Mouse (Mus musculus) fibroblast of lung, adult 2 months (primary cell): ENCODE measurements around the gene Hspa8.

Source experiments
- DNase-seq: peaks from one replicate; pipeline ENCODE4 v3.0.0-alpha.2; 2011; ENCODE audit warnings: low read depth

Gene Hspa8

DNA sequence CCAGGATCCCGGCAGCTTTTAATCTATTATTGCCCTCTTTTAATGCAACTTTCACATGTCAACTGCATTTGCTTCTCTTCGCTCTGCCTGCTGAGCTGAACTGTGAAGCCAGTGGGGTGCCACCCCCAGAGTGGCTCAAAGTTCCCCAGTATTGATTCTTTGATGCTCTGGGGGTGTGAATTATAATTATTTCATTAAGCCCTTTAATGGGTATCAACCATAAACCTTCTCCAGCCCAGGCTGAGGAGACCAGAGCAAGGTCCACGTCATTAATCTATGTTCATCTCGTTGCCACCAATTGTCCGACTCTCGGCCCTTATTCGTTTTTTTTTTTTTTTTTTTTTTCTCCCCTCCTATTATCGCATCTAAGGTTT is 8.1 kb downstream of the Hspa8 start:
- DNase-seq = no peak

DNA sequence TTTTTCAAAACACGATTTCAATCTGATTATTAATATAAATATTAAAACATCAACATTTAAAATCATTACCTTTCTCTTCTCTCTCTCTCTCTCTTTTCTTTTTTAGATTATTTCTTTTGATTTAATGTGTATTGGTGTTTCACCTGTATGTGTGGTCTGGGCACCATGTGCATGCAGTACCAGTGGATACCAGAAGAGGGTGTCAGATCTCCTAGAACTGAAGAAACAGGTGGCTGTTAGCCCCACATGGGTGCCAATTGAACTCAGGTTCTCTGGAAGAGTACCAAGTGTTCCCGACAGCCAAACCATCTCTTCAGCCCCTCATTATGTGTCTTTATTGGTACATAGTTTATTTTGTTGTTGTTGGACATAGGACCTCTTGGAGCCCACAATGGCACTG is 11.1 kb downstream of the Hspa8 start:
- no peak for DNase-seq

DNA sequence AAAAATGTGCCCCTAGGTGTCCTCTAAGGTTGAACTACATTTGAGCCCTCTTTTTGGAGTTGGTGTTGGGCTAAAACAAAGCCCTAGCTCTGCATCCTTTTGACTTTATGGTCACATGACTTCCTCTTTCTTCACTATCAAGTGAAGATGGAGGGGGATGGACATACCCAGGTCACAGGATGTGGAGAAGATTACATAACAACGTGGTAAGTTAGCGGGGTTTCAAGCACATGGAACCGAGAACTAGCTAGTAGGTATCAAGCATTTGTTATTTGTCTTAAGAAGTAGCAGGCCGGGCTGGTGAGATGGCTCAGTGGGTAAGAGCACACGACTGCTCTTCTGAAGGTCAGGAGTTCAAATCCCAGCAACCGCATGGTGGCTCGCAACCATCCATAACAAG is 13.3 kb downstream of the Hspa8 start:
- no peak for DNase-seq

DNA sequence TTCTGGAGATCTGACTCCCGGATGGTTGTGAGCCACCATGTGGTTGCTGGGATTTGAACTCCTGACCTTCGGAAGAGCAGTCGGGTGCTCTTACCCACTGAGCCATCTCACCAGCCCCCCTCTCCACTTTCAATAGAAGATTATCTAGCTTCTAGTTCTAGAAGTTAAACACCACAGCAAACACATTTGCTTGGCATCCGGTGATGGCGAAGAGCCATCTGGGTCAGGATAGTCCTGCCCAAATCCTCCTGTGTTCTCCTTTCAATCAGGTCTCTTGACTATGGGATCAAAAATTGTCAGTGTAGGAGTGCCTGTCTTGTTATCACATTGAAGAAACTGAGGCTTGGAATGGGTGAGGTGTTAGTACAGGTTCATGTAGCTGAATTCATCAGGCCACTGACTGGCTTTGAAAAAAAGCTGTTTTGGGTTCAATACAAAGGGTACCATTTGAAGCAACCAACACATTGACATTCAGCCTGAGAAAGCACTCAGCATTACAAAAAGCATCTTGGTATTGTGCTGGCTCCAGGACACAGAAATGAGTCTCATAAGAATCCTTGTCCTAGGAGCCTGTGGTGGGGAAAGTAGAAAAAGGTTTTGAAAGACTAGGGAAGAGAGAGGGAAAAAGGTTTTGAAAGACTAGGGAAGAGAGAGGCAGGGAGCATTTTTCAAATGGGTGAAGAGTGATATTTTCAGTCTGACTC is 16.7 kb downstream of the Hspa8 start:
- DNase-seq = no peak

DNA sequence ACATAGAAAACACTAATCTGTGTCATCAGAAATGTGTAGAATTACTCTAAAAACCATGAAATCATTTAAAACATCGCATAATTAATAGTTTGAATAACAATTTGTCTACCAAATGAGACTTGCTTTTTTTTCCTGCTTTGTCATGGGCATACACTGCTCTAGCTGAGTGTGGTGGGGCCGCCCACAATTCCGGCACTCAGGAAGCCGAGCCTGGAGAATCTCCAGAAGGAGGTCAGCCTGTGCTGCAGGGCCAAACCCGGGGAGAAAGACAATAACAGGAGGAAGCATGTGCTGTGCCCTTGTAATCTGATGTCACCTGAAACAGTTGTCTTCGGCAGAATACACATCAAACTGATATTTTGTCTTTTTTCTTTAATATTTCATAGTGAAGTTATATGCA is 24.8 kb downstream of the Hspa8 start:
- DNase-seq = no peak

DNA sequence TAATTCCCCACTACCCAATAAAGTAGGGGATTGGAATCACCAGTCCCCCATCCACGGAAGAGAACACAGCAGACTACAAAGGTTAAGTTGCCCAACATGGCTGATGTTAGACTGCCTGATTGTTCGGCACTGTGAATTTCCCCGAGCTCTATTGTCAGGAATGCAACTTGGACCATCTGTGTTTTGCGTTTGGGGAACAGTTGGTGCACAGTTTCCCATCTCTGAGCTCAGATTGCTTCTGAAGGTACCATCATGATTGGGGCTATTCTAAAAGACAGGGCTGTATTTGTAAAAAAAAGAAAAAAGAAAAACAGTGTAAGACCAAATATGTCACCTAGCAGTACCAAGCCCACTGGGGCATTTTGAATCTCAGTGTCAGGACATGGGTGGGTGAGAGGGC is 26.6 kb downstream of the Hspa8 start:
- no peak for DNase-seq

DNA sequence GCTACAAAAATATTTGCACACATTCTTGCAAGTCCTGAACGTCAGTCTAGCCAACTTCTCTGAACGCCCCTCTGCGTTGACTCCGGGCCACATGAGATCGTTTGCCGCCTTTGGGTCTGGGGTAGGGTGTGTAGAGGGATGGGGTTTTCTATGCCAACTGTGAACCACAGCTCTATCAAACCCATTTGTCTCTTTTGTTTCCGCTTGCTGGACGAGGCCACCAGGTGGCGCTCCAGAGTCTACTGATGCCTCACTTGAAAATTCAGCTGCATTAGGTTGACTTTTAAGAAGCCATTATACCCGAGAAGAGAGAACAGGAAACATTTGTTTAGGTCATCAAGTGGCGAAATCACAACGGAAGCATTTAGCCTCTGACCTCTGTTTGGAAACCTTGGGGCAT is 33.8 kb downstream of the Hspa8 start:
- DNase-seq = peak; percentile 34

DNA sequence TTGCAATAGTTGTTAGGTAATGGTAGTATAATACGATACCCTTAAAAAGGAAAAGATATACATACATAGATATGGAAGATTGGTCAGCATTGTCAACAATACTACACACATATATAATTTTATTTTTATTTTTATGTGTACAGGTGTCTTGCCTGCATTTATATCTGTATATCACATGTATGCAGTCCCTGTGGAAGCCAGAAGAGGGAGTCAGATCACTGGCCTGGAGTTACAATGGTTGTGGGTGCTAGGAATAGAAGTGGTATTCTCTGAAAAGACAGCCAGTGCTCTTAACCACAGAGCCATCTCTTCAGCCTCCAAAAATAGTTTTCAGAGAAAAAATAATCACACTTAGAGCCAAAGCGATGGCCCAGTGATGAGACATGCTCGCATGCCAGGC is 35.9 kb downstream of the Hspa8 start:
- DNase-seq = no peak

DNA sequence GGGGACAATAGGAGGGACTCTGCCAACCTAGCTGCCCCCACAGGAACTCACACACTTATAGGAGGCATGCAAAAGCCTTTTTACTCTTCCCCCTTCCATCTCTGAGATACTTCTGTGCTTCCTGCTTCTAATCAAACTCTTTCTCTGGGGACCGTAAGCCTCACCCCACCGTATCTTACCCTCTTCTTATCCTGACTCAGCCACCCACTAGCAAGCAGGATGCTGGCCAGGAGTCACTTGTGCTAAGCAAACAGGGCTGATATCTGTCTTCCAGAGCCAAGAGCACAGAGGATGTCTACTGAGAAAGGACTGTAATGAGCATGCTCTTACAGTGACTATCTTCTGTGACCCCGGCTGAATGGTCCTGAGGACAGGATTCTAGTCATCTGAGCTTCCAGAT is 38.9 kb downstream of the Hspa8 start:
- no peak for DNase-seq

DNA sequence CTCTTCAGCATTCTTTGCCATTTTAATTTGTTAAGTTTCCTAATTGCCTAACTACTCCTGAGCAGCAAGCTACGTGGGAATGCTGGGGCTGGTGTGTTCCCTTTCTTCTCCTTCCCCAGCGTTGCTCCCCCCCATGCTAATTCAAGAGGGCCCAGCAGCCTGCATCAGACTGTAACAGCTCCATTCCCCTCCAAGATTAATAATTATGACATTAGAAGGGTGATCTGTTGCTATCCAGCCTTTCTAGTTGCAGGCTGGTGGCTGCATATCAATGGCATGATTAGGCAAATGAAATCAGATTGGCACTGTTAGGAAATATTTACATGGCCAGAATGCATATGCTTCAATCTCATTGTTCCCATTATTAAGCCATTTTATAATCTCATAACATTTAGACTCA is 50.7 kb downstream of the Hspa8 start:
- no peak for DNase-seq

DNA sequence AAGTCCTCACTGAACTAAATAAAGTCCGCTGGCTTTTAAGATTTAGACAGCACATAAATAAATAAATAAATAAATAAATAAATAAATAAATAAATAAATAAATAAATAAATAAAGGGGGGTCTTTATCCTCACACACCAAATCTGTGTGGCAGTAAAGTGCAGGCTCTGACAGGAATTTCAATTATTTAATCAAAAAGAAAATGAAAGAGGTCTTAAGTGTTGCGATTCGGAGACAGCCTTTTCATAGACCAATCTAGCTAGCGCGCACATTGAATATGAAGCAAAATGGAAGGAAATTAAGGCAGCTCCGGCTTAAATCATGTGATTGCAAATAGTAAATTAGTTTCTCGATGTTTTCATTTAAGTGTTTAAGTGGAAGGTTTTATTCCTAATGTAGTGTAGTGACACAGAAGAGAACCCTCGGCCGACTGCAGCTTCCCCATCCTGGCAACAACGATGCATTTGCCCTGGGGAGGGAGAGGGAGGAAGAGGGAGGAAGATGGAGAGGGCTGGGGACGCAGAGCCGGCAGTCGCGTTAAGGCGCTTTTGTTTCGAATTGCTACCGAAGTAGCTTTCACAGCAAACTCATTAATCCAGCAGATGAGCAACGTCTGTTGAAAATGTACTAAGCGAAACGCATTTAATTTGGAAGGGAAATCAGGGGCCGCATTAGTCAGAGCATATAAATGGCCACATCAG is 57.8 kb downstream of the Hspa8 start:
- no peak for DNase-seq

DNA sequence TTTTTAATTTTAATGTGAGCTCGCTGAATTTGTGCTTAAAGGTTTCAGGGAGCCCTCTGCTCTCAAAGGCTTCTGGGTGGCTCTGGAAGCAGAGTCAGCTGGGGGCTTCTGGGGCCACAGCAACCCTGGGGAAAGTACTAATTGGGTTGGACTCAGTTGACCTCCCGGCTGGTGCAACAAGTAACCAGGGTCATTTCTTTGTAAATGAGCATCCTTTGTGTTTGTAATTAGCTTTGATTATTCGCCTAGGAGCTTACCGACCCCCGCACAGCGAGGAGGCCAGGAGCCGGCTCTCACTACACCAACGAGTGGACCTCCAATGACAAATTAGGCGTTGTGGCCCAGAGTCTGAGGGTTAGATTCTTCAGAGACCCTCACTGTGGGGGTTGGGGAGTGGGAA is 58.4 kb downstream of the Hspa8 start:
- DNase-seq = no peak
